Mouse (Mus musculus): ENCODE data around the gene Gm20479. TPM values are rescaled to one million over a fixed set of nuclear protein-coding genes. Genes with fewer than 3 reads are reported as not detected.
A peak's percentile ranks its signal among the peaks of the same experiment; 100 is the strongest.

The Gm20479 gene
- polyA plus RNA-seq, 1 experiment, result not detected

GRCm38 (mm10) chr7:27396184-27397047 is 39.2 kb upstream of the Gm20479 start:
- 3% methylated on average over 36 of the region's 68 CpGs for WGBS
- H3K4me1 ChIP-seq (ENCODE audit: control insufficient read depth, insufficient read depth, insufficient read length, low read length), result no peaks in the 10 kb centered on the region
- H3K27me3 ChIP-seq (ENCODE audit: control insufficient read depth, insufficient read depth, low read length), result peaks cover 30% of the 10 kb centered on the region
- no peak overlapping the region for H3K4me3 ChIP-seq (ENCODE audit: low read depth, low read length)
- no peaks in the 10 kb centered on the region for H3K36me3 ChIP-seq (ENCODE audit: control insufficient read depth, insufficient read depth, low read length)
- TF ChIP-seq POLR2A (IDR thresholded peaks at IDR 0.05; ENCODE audit: low read depth, low read length), result no peak
- no peak for TF ChIP-seq CTCF (IDR thresholded peaks at IDR 0.05; ENCODE audit: extremely low read depth, insufficient read length, insufficient replicate concordance, low read depth, low read length)
- no peak overlapping the region for H3K27ac ChIP-seq (ENCODE audit: insufficient read depth, low read depth, low read length)

- no peak overlapping the region for H3K4me3 ChIP-seq (ENCODE audit: low read depth, low read length)
- no peak for TF ChIP-seq POLR2A (IDR thresholded peaks at IDR 0.05; ENCODE audit: low read depth, low read length)
- TF ChIP-seq CTCF (IDR thresholded peaks at IDR 0.05; ENCODE audit: extremely low read depth, insufficient read length, insufficient replicate concordance, low read depth, low read length), result no peak
- 2% methylated on average over 22 of the region's 22 CpGs for WGBS
- peaks cover 34% of the 10 kb centered on the region for H3K27me3 ChIP-seq (ENCODE audit: control insufficient read depth, insufficient read depth, low read length)
- H3K4me1 ChIP-seq (ENCODE audit: control insufficient read depth, insufficient read depth, insufficient read length, low read length), result no peaks in the 10 kb centered on the region
- no peak overlapping the region for H3K27ac ChIP-seq (ENCODE audit: insufficient read depth, low read depth, low read length)
- H3K36me3 ChIP-seq (ENCODE audit: control insufficient read depth, insufficient read depth, low read length), result no peaks in the 10 kb centered on the region
These were observed 38.4 kb upstream of the Gm20479 start for GRCm38 (mm10) chr7:27395521-27396183.

GRCm38 (mm10) chr7:27391416-27391815 is 34.2 kb upstream of the Gm20479 start:
- Histone ChIP-seq H3K27me3 (ENCODE audit: control insufficient read depth, insufficient read depth, low read length) (peaks cover 24% of the 10 kb centered on the region), H3K27ac (ENCODE audit: insufficient read depth, low read depth, low read length) (no peak overlapping the region)
- 40% methylated on average over 16 of the region's 16 CpGs for WGBS

GRCm38 (mm10) chr7:27389213-27389612 is 32.0 kb upstream of the Gm20479 start:
- 51% methylated on average over 6 of the region's 6 CpGs for WGBS
- no peaks in the 10 kb centered on the region for H3K4me1 ChIP-seq (ENCODE audit: control insufficient read depth, insufficient read depth, insufficient read length, low read length)
- peaks cover 8% of the 10 kb centered on the region; the same call in 1 of the 2 replicates for H3K27me3 ChIP-seq (ENCODE audit: control insufficient read depth, insufficient read depth, low read length)
- TF ChIP-seq POLR2A (IDR thresholded peaks at IDR 0.05; ENCODE audit: low read depth, low read length), result no peak
- no peak for TF ChIP-seq CTCF (IDR thresholded peaks at IDR 0.05; ENCODE audit: extremely low read depth, insufficient read length, insufficient replicate concordance, low read depth, low read length)
- H3K4me3 ChIP-seq (ENCODE audit: low read depth, low read length), result no peak overlapping the region
- H3K36me3 ChIP-seq (ENCODE audit: control insufficient read depth, insufficient read depth, low read length), result no peaks in the 10 kb centered on the region
- H3K27ac ChIP-seq (ENCODE audit: insufficient read depth, low read depth, low read length), result no peak overlapping the region

More at GRCm38 (mm10) chr7:27391416-27391815, 34.2 kb upstream of the Gm20479 start:
- Histone ChIP-seq H3K4me1 (ENCODE audit: control insufficient read depth, insufficient read depth, insufficient read length, low read length) (no peaks in the 10 kb centered on the region), H3K36me3 (ENCODE audit: control insufficient read depth, insufficient read depth, low read length) (no peaks in the 10 kb centered on the region), H3K4me3 (ENCODE audit: low read depth, low read length) (no peak overlapping the region)
- no peak for TF ChIP-seq POLR2A (IDR thresholded peaks at IDR 0.05; ENCODE audit: low read depth, low read length)
- no peak for TF ChIP-seq CTCF (IDR thresholded peaks at IDR 0.05; ENCODE audit: extremely low read depth, insufficient read length, insufficient replicate concordance, low read depth, low read length)

- no peak overlapping the region for H3K27ac ChIP-seq (ENCODE audit: insufficient read depth, low read depth, low read length)
- no peak overlapping the region for H3K4me3 ChIP-seq (ENCODE audit: low read depth, low read length)
- 40% methylated on average over 4 of the region's 4 CpGs for WGBS
- no peaks in the 10 kb centered on the region for H3K36me3 ChIP-seq (ENCODE audit: control insufficient read depth, insufficient read depth, low read length)
- TF ChIP-seq CTCF (IDR thresholded peaks at IDR 0.05; ENCODE audit: extremely low read depth, insufficient read length, insufficient replicate concordance, low read depth, low read length) (peak; percentile 89), POLR2A (IDR thresholded peaks at IDR 0.05; ENCODE audit: low read depth, low read length) (no peak)
- H3K4me1 ChIP-seq (ENCODE audit: control insufficient read depth, insufficient read depth, insufficient read length, low read length), result no peaks in the 10 kb centered on the region
- no peaks in the 10 kb centered on the region for H3K27me3 ChIP-seq (ENCODE audit: control insufficient read depth, insufficient read depth, low read length)
These were observed 27.5 kb upstream of the Gm20479 start for GRCm38 (mm10) chr7:27384731-27385130.

GRCm38 (mm10) chr7:27384134-27384533 is 26.9 kb upstream of the Gm20479 start:
- H3K27ac ChIP-seq (ENCODE audit: insufficient read depth, low read depth, low read length), result no peak overlapping the region
- no peaks in the 10 kb centered on the region for H3K27me3 ChIP-seq (ENCODE audit: control insufficient read depth, insufficient read depth, low read length)
- no peak overlapping the region for H3K4me3 ChIP-seq (ENCODE audit: low read depth, low read length)
- no peak for TF ChIP-seq POLR2A (IDR thresholded peaks at IDR 0.05; ENCODE audit: low read depth, low read length)
- no peak for TF ChIP-seq CTCF (IDR thresholded peaks at IDR 0.05; ENCODE audit: extremely low read depth, insufficient read length, insufficient replicate concordance, low read depth, low read length)
- WGBS, result 79% methylated on average over 5 of the region's 5 CpGs
- no peaks in the 10 kb centered on the region for H3K4me1 ChIP-seq (ENCODE audit: control insufficient read depth, insufficient read depth, insufficient read length, low read length)
- no peaks in the 10 kb centered on the region for H3K36me3 ChIP-seq (ENCODE audit: control insufficient read depth, insufficient read depth, low read length)

DNA sequence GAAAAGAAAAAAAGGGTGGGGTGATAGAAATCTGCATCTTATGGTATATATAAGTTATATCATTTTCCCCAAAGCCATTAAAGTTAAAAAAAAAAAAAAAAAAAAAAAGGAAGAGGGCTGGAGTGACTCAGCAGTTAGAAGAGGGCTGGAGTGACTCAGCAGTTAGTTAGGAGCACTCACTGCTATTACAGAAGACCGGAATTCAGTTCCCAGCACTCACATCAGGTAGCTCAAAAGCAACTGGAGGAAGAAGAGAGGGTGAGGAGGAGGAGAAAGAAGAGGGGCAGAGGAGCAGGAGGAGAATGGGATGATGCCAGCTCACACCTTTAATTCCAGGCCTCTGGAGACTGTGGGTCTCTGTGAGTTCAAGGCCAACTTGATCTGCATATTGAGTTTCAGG is 26.0 kb upstream of the Gm20479 start:
- TF ChIP-seq CTCF (IDR thresholded peaks at IDR 0.05; ENCODE audit: extremely low read depth, insufficient read length, insufficient replicate concordance, low read depth, low read length) (no peak), POLR2A (IDR thresholded peaks at IDR 0.05; ENCODE audit: low read depth, low read length) (no peak)
- H3K36me3 ChIP-seq (ENCODE audit: control insufficient read depth, insufficient read depth, low read length), result no peaks in the 10 kb centered on the region
- H3K4me3 ChIP-seq (ENCODE audit: low read depth, low read length), result no peak overlapping the region
- H3K4me1 ChIP-seq (ENCODE audit: control insufficient read depth, insufficient read depth, insufficient read length, low read length), result no peaks in the 10 kb centered on the region
- 76% methylated on average over 1 of the region's 1 CpGs for WGBS
- 0 out of 2 replicates have a peak, but pooled peaks cover 3% of the 10 kb centered on the region for H3K27me3 ChIP-seq (ENCODE audit: control insufficient read depth, insufficient read depth, low read length)
- H3K27ac ChIP-seq (ENCODE audit: insufficient read depth, low read depth, low read length), result no peak overlapping the region
